Comparison of ENCODE assay signal across 8 mouse cellular contexts in the genomic region with DNA sequence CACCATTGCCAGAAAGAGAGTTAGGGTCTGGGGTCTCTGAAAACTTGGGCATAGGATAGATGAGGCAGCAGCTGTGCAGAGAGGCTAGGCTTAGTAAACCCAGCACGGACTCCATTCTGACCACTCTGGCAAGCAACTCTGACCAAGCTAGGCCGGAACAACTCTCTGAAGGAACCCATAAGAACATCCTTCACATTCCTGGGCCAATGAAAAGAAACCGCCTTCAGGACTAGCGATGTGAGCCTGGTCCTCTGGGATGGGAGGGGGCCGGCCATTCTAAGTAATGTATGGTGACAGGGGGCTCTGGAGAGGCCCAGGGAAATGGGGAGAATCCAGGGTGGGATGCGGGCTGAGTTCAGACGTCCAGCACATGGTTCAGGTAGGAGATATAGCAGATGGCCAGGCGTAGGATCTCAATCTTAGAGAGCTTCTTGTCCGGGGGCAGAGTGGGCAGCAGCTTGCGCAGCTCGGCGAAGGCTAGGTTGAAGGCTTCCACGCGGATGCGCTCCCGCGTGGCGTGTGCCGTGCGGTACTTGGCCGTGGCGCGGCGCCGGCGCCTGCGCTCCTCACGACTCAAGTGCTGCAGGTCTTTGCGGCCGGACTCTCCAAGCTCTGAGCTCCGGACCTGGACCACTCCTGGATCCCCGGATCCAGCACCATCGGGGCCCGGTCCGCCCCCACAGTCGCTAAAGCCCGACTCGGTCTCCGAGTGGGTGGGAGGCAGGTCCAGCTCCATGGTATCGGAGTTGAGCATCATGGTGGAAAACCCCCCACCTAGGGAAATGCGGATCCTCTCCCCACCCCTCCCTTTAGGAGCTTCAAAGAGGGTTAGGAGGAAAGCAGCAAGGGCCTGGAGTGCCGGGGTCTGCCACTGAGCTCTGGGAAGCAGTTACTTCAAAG. TPM values are rescaled to one million over a fixed set of nuclear protein-coding genes. Genes with fewer than 3 reads are reported as not detected.
DNase-seq lines count a peak whose midpoint lies in the region; ATAC-seq lines count a peak whose summit lies in the region.

No protein-coding gene starts in this region.

- no peaks in the 10 kb centered on the region for H3K9me3 ChIP-seq in intestine, embryonic 16.5 days (ENCODE audit: control insufficient read depth, low read length)

- H3K9ac ChIP-seq in intestine, embryonic 16.5 days (ENCODE audit: low read depth, low read length): peak overlapping the region; percentile 47

- H3K27ac ChIP-seq in intestine, embryonic 16.5 days (ENCODE audit: low read length): no peak overlapping the region

- peak overlapping the region; percentile 36 for H3K4me3 ChIP-seq in intestine, embryonic 16.5 days (ENCODE audit: low read length)

- H3K4me1 ChIP-seq in intestine, embryonic 16.5 days (ENCODE audit: control insufficient read depth, insufficient read depth, low read length): peaks cover 16% of the 10 kb centered on the region

- no peak for DNase-seq in cerebellum, postnatal 4 days (ENCODE audit: low spot score in 2 of 2)
- peak; percentile 31 for DNase-seq in right cerebral cortex, postnatal 14 days
- DNase-seq in right cerebral cortex, adult 18-20 months: no peak
- peak; percentile 30 for DNase-seq in retina, embryonic 14.5 days (ENCODE audit: low spot score)
- no peak for DNase-seq in adrenal gland, postnatal 25 days
- DNase-seq in kidney, postnatal 25 days: no peak

- peak; percentile 47; the same call in 1 of the 2 replicates for ATAC-seq in cerebellum, adult (ENCODE audit: insufficient number of reproducible peaks, low FRiP score, low TSS enrichment)
- peak; percentile 24; the same call in 1 of the 2 replicates for ATAC-seq in intestine, embryonic 16.5 days

- WGBS in intestine, embryonic 16.5 days: 8% methylated on average over 42 of the region's 42 CpGs

- H3K36me3 ChIP-seq in intestine, embryonic 16.5 days (ENCODE audit: control insufficient read depth, insufficient read depth, low read length): no peaks in the 10 kb centered on the region

- H3K4me2 ChIP-seq in intestine, embryonic 16.5 days (ENCODE audit: low read depth, low read length): peak overlapping the region; percentile 66

- H3K27me3 ChIP-seq in intestine, embryonic 16.5 days (replicated peaks; ENCODE audit: control insufficient read depth, insufficient read depth, low read length): peaks cover 10% of the 10 kb centered on the region

RNA-seq across cellular contexts. Expression of a gene that starts 3.6 kb away (rescaled TPM):
- polyA plus RNA-seq in intestine, embryonic 16.5 days (2015; fragmentation: Nextera tagmentation; extraction: Ambion mirVana): 0.09 TPM in 1 of 2 replicates, not detected in the other
- total RNA-seq in adrenal gland, postnatal 25 days (2021): not detected in 2 replicates

RNA-seq across cellular contexts. Expression of a gene that starts 25.5 kb away (rescaled TPM):
- 6.1 and 6.8 TPM in 2 replicates for polyA plus RNA-seq in intestine, embryonic 16.5 days (2015; fragmentation: Nextera tagmentation; extraction: Ambion mirVana)
- total RNA-seq in adrenal gland, postnatal 25 days (2021): 2.8 and 7.4 TPM in 2 replicates

RNA-seq across cellular contexts. Expression of a gene that starts 28.5 kb away (rescaled TPM):
- polyA plus RNA-seq in intestine, embryonic 16.5 days (2015; fragmentation: Nextera tagmentation; extraction: Ambion mirVana): 204 and 218 TPM in 2 replicates
- 184 and 190 TPM in 2 replicates for total RNA-seq in adrenal gland, postnatal 25 days (2021)

RNA-seq across cellular contexts. Expression of a gene that starts 28.8 kb away (rescaled TPM):
- polyA plus RNA-seq in intestine, embryonic 16.5 days (2015; fragmentation: Nextera tagmentation; extraction: Ambion mirVana): 159 TPM in 2 replicates
- total RNA-seq in adrenal gland, postnatal 25 days (2021): 101 and 117 TPM in 2 replicates

Comparison
In these comparisons a context has a peak if more than half of its experiments do, and no peak if none do; other contexts are left out.
1. DNase-seq: peak in right cerebral cortex, postnatal 14 days (single experiment) and retina, embryonic 14.5 days (single experiment); none in cerebellum, postnatal 4 days (0 of 2), right cerebral cortex, adult 18-20 months (single experiment), adrenal gland, postnatal 25 days (single experiment) and kidney, postnatal 25 days (0 of 2).